Mouse (Mus musculus) midbrain, embryonic 10.5 days (tissue): ENCODE measurements at regions not wholly inside any gene's neighbourhood (a gene's known extent, or its start where the extent isn't known, plus 50 kb on each side); places are given as distances from the start of the nearest gene placed in this dataset.

Source experiments
- DNase-seq: peaks from one replicate; pipeline ENCODE4 v3.0.0-alpha.2; 2017; ENCODE audit warnings: low spot score
- H3K27ac ChIP-seq: fragments of 300-500 bp; sonication (generic); replicated peaks from 2 replicates; pipeline ENCODE4 v1.5.1; 2016; ENCODE audit warnings: mild to moderate bottlenecking
- H3K27me3 ChIP-seq: fragments of 300-500 bp; sonication (generic); 2 replicates; pipeline ENCODE4 v1.6.1; 2016; ENCODE audit warnings: low read depth, mild to moderate bottlenecking; ENCODE audit not compliant: poor library complexity, severe bottlenecking
- H3K36me3 ChIP-seq: fragments of 300-500 bp; sonication (generic); 2 replicates; pipeline ENCODE4 v1.6.1; 2016; ENCODE audit warnings: mild to moderate bottlenecking, moderate library complexity
- H3K4me1 ChIP-seq: fragments of 300-500 bp; sonication (generic); 2 replicates; pipeline ENCODE4 v1.6.1; 2016
- H3K4me3 ChIP-seq: fragments of 300-500 bp; sonication (generic); 2 replicates; pipeline ENCODE4 v1.5.1; 2016; ENCODE audit warnings: mild to moderate bottlenecking, moderate library complexity
- H3K9me3 ChIP-seq: fragments of 300-500 bp; sonication (generic); replicated peaks from 2 replicates; pipeline ENCODE4 v1.6.1; 2016; ENCODE audit warnings: mild to moderate bottlenecking
- WGBS: fragments of 180-500 bp; shearing (Covaris S2); methylation state at CpG from one replicate; pipeline ENCODE4 v1.1.7; 2016; 5-methylcytosine and 5-hydroxymethylcytosine counted together

DNA sequence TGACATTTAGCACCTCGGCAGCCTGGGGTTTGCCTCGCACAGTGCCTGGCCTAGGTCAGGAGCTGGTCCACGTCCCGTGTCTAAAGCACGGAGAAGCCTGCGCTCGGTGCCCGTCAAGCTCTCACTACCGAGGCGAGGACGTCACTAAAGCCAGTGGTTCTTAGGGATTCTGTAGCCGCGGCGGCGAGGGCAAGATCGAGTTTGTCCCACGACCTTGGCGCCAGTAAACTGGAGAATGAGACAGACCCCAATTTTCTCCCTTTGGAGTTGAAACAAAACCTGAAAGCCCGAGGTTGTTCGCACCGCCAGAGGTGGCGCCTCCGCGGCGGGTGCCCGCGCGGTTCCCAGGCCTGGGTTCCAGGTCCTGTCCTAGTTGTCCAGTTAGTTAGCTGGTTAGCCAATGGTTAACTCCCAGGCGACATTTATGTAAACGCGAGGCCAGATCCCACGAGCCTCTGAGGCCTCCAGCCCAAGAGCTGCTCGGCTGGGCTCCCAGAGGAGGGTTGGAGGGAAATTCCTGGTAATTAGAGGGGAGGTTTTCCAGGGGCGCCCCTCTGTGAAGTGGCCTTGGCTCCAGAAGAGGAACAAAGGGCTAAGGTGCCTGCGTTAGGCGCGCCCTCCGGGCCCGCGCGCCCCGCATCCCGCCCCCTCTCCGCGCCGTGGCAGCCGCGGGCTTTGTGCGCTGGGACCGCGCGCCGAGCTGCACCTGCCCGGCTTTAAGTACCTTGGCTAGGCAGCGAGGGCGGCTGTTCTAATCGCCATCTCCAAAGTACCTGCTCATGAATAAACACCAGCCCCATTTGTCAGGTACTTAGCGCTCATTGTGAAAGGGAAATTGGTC is 74.0 kb downstream of the Rhcg start:
- peak overlapping the region; percentile 83 for H3K27ac ChIP-seq
- no peak for DNase-seq
- H3K27me3 ChIP-seq = peaks cover 100% of the 10 kb centered on the region
- under 1% methylated on average over 58 of the region's 58 CpGs for WGBS
- peaks cover 56% of the 10 kb centered on the region for H3K4me1 ChIP-seq
- peak overlapping the region; percentile 49 for H3K4me3 ChIP-seq
- H3K36me3 ChIP-seq = no peaks in the 10 kb centered on the region
- no peaks in the 10 kb centered on the region for H3K9me3 ChIP-seq

DNA sequence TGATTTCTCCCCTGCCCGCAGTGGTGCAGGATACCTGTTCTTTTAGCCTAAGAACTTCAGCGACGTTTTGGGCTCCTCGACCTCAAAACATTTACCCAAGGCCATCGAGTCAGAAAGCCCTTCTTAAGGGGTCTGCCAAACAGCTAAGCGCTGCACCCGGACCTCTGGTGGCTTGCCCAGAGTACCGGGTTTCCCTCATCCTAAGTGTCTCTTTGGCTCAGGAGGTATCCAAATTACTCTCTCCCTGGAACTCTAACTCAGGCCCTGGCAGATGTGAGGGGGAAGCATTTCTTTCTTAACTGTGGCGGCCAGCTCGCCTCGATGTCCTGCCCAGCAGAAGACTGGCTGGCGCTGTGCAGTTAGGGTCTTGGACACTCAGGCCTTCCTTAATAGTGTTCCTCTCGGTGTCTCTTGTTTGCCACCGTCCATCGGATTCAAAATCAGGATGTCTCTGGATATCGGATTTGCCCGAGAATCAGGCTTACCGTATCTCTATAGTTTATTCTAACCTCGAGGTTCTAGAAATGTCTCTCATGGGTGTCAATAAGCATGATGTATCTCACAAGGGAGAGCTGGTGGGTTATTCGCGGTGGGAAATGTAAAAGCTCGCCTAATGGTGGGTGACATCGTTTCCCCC is 75.0 kb downstream of the Rhcg start:
- H3K9me3 ChIP-seq = no peaks in the 10 kb centered on the region
- no peak overlapping the region; the same call in 1 of the 2 replicates for H3K27ac ChIP-seq
- no peaks in the 10 kb centered on the region for H3K36me3 ChIP-seq
- H3K27me3 ChIP-seq = peaks cover 100% of the 10 kb centered on the region
- 2% methylated on average over 23 of the region's 23 CpGs for WGBS
- DNase-seq = no peak
- H3K4me3 ChIP-seq = no peak overlapping the region
- peaks cover 46% of the 10 kb centered on the region for H3K4me1 ChIP-seq

DNA sequence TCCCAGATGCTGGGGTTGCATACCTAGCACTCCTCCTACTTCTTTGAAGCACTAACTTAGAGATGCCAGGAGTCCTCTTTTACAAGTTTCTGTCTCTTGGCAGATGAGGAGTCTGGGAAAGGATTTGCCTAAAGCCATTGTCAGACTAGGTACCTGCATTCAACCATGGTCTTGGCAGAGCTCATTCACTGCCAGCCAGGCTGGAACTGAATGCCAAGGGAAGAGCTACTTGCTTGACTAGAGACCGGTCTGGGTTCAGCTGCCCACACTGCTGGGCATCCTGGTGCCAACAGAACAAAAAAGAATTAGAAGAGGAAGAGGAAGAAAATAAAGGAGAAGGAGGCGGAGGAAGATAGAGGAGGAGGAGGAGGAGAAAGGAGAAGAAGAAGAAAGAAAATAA is 74.1 kb upstream of the Polg start:
- H3K9me3 ChIP-seq = no peaks in the 10 kb centered on the region
- H3K27me3 ChIP-seq = peaks cover 100% of the 10 kb centered on the region
- no peak overlapping the region for H3K4me3 ChIP-seq
- no peak overlapping the region for H3K27ac ChIP-seq
- no peak for DNase-seq
- H3K36me3 ChIP-seq = no peaks in the 10 kb centered on the region
- peaks cover 49% of the 10 kb centered on the region for H3K4me1 ChIP-seq
- 23% methylated on average over 2 of the region's 2 CpGs for WGBS

DNA sequence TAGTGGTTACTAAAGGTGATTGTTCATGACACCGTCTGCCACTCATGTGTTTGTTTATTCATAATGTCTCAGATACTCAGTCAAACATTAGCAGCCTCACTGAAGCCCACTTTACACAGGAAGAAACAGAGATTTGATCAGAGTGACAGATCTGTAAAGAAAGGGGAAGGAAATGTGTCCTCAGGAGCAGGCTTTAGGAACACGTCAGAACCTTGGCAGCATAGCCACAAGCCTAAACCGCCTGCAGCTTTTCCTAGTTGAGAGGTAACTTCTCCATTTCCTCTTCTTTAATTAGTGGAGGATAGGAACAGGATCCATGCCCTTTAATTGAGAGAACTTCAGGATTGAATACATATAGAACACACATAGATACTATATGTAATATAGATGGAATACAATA is 73.3 kb upstream of the Polg start:
- Histone ChIP-seq H3K36me3 (no peaks in the 10 kb centered on the region), H3K4me1 (peaks cover 49% of the 10 kb centered on the region), H3K9me3 (no peaks in the 10 kb centered on the region), H3K27ac (no peak overlapping the region), H3K4me3 (no peak overlapping the region), H3K27me3 (peaks cover 100% of the 10 kb centered on the region)
- WGBS = 10% methylated on average over 3 of the region's 3 CpGs
- DNase-seq = no peak

DNA sequence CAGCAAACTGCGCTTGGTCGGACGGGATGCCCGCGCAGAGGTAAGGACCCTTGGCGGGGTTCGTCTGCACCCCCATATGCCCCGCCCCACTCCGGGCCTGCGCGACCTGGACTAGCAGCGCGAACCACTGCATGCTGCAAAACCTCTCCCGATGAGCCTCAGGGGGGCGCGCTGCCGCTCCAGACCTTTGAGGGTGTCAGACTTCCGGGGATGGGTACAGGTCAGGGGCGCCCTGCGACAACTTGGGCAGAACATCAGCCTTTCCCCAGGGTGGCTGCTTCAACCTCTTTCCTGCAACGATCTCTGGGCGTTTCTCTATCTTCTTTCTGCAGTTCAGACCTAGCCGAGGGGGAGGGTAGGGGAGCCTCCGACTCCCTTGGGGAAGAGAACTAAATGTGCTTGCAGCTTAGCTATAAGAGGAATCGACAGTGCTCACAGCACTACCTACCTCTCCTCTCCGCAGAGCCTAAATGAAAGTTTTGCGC is 70.0 kb upstream of the Polg start:
- WGBS = under 1% methylated on average over 27 of the region's 27 CpGs
- H3K4me3 ChIP-seq = peak overlapping the region; percentile 58
- peak overlapping the region; percentile 89 for H3K27ac ChIP-seq
- H3K4me1 ChIP-seq = peaks cover 57% of the 10 kb centered on the region
- 0 out of 2 replicates have a peak, but pooled peaks cover 3% of the 10 kb centered on the region for H3K36me3 ChIP-seq
- peaks cover 100% of the 10 kb centered on the region for H3K27me3 ChIP-seq
- DNase-seq = peak; percentile 70
- H3K9me3 ChIP-seq = no peaks in the 10 kb centered on the region

DNA sequence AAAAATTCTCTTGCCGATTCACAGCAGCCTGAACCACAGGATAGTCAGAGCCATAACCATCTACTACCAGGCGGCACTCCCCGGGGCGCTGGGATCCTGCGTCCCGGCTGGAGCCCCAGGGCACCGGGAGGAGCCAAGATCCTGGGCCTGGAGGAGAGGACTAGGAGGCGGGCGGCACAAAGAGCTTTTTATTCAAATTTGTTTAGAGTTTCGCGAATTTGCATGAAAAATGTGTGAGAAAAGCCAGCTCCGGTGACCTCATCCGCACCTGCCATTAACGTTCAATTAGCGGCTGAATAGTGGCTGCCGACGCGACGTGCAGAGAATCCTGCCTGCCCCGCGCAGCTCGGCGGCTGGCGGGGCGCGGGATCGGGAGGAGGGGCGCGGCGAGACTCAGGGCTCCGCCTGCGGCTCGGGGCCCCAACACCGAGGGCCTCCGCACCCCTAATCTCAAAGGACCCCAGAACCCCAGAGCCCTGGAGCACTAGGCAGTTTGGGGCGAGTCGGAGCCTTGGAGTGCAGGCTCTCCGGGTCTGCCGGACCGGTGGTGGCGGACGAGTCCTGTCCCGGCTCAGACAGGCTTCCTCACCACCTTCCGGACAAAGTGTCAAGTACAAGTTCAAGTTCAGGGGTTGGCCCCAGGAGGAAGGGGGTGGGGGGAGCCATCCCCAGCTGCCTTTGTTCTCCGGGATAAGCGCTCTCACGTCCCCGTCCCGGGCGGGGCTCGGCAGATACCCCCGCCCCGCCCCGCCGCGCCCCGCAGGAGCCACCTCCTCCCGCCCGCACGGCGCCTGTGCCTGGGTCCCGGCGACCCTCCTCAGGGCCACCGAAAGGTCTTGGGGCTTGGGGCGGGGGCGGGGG is 69.3 kb upstream of the Polg start:
- under 1% methylated on average over 66 of the region's 66 CpGs for WGBS
- Histone ChIP-seq H3K4me3 (peak overlapping the region; percentile 58), H3K4me1 (peaks cover 65% of the 10 kb centered on the region), H3K27ac (peak overlapping the region; percentile 89), H3K36me3 (0 out of 2 replicates have a peak, but pooled peaks cover 3% of the 10 kb centered on the region), H3K9me3 (no peaks in the 10 kb centered on the region), H3K27me3 (peaks cover 100% of the 10 kb centered on the region)
- peak; percentile 64 for DNase-seq

DNA sequence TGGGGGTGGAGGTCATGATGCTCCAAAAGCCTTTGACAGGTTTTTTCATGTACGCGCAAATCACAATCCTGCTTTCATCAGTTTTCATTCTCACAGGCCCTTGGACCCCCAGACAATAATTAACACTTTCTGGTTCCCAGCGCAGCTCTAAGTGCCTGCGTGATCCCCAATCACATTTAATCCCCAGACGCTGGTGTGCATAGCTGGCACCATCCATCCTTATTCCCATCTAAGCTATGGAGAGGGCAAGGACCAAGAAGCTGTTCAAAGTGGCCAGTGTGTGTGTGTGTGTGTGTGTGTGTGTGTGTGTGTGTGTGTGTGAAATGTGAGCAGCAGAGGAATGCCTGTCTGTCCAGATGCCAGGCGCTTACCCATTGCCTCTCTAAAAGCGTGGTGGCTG is 68.7 kb upstream of the Polg start:
- peaks cover 100% of the 10 kb centered on the region for H3K27me3 ChIP-seq
- peaks cover 9% of the 10 kb centered on the region; the same call in 1 of the 2 replicates for H3K36me3 ChIP-seq
- H3K9me3 ChIP-seq = no peaks in the 10 kb centered on the region
- no peak for DNase-seq
- H3K27ac ChIP-seq = peak overlapping the region; percentile 89
- 6% methylated on average over 7 of the region's 7 CpGs for WGBS
- peak overlapping the region; percentile 58 for H3K4me3 ChIP-seq
- H3K4me1 ChIP-seq = peaks cover 71% of the 10 kb centered on the region

DNA sequence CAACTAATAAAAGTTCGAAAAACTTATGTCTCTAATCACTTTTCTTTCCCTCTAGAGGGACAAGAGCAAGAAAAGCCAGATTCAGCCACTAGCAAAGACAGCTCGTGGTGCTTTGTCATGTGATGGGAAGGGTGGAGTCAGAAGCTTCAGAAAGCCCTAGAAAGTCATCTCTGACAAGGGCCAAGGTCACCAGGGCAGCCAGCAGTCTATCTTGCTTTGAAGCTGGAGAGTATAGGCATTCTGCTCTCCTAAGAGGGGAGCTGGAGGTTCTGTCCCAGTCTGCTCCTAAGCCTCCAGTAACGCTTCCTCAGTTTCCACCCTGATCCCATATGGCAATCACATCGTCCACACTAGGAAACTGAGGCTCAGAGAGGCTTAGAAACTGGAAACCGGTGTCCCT is 68.2 kb upstream of the Polg start:
- H3K27me3 ChIP-seq = peaks cover 100% of the 10 kb centered on the region
- WGBS = 9% methylated on average over 5 of the region's 5 CpGs

DNA sequence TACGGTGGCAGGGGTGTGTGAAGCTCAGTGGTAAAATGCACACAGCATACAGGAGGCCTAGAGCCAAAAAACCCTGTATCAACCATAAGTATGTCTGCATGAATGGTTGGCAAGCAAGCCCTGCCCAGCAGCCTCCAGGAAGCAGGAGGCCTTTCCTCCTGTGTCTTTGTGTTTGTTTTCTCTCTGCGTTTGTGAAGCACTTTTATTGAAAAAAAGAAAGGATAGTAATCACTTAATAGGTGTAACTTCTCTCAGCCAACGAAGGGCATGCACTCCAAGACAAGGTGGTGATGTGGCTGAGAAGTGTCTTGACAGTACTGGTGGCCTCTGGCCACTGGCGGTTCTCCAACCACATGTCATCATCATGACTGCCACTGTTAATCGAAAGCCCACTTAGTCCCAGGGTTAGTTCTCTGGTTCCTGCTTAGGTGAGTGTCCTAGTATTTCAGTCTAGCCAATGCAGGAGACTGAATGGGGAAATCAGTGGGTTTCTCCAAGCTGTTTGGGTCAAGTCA is 66.5 kb upstream of the Polg start:
- Histone ChIP-seq H3K36me3 (peaks cover 20% of the 10 kb centered on the region), H3K4me3 (no peak overlapping the region), H3K4me1 (peaks cover 91% of the 10 kb centered on the region), H3K27ac (peak overlapping the region; percentile 89), H3K27me3 (peaks cover 100% of the 10 kb centered on the region), H3K9me3 (no peaks in the 10 kb centered on the region)
- 55% methylated on average over 5 of the region's 5 CpGs for WGBS
- DNase-seq = no peak

More for the DNA sequence above, 68.2 kb upstream of the Polg start:
- peak overlapping the region; percentile 58 for H3K4me3 ChIP-seq
- peak overlapping the region; percentile 89; the same call in 1 of the 2 replicates for H3K27ac ChIP-seq
- peaks cover 76% of the 10 kb centered on the region for H3K4me1 ChIP-seq
- DNase-seq = peak; percentile 22
- no peaks in the 10 kb centered on the region for H3K9me3 ChIP-seq
- H3K36me3 ChIP-seq = peaks cover 12% of the 10 kb centered on the region; the same call in 1 of the 2 replicates

DNA sequence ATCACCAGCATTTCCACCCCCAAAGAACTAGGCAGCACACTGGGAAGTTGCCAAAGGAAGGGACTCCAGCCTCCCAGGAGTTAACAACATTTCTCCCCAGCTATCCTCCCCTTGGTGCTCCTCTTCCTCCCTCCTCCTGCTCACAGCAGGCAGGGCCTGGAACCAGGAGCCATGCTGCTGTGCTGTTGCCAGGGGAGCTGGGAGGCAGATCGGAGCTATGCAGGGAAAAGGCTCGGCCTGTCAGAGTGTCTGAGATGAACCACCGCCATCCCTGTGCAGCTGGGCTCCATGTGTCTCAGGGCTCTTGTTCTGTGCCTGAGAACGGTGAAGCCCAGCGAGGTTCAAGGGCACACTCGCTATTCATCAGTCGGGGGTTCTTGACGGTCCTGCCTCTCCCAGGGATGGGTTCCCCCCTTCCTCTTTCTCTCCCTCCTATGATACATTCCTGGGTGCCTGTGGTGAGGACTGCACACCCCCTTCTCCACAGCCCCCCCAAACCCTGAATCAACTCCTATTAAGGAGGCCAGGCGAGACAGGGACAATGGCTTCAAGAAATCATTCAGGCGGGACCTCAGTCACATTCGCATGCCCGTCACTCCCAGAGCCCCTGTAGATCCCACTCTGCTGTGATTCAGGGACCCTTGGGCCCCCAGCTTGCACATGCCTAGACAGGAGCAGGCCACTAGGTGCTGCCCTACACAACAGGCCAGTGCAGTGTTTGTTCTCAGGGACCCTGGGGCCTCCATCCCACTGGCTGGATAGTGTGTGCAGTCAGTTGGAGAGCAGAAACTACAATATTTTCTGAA is 65.6 kb upstream of the Polg start:
- WGBS = 2% methylated on average over 12 of the region's 12 CpGs
- peak overlapping the region; percentile 24; the same call in 1 of the 2 replicates for H3K4me3 ChIP-seq
- peak overlapping the region; percentile 89 for H3K27ac ChIP-seq

DNA sequence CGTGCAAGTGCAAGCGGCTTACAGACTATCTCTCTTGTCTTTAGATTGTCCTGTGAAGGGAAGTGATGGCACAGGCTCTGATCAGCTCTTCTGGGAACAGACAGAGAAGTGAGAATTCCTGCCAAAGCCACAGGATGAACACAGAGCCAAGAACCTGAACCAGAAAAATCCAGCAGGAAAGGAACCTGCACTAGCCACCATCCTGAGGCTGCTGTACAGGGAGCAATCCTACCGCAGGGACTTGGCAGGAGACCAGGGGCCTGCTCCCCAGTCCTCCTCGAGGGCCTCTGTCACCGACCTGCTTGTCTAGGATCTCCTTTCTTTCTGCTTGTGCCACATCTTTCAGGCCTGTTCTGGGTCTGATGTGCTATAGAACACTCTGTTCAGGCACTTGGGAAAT is 65.0 kb upstream of the Polg start:
- Histone ChIP-seq H3K4me1 (peaks cover 99% of the 10 kb centered on the region), H3K9me3 (no peaks in the 10 kb centered on the region), H3K36me3 (peaks cover 27% of the 10 kb centered on the region), H3K27ac (peak overlapping the region; percentile 89), H3K4me3 (no peak overlapping the region), H3K27me3 (peaks cover 100% of the 10 kb centered on the region)
- DNase-seq = no peak
- WGBS = 17% methylated on average over 5 of the region's 5 CpGs

More for the DNA sequence above, 65.6 kb upstream of the Polg start:
- Histone ChIP-seq H3K9me3 (no peaks in the 10 kb centered on the region), H3K4me1 (peaks cover 99% of the 10 kb centered on the region), H3K27me3 (peaks cover 100% of the 10 kb centered on the region), H3K36me3 (peaks cover 27% of the 10 kb centered on the region)
- DNase-seq = peak; percentile 82
